Mouse (Mus musculus) kidney, adult 9 months (tissue): Measurements from ENCODE around the gene Plagl1.
"Not testable (repeated sequence)": the region's sequence is repeated elsewhere in the genome, so short reads cannot be mapped to it uniquely, and the experiment has no call there.

Source experiments
- DNase-seq: peaks from one replicate; pipeline ENCODE4 v3.0.0; 2022

Gene Plagl1

DNA sequence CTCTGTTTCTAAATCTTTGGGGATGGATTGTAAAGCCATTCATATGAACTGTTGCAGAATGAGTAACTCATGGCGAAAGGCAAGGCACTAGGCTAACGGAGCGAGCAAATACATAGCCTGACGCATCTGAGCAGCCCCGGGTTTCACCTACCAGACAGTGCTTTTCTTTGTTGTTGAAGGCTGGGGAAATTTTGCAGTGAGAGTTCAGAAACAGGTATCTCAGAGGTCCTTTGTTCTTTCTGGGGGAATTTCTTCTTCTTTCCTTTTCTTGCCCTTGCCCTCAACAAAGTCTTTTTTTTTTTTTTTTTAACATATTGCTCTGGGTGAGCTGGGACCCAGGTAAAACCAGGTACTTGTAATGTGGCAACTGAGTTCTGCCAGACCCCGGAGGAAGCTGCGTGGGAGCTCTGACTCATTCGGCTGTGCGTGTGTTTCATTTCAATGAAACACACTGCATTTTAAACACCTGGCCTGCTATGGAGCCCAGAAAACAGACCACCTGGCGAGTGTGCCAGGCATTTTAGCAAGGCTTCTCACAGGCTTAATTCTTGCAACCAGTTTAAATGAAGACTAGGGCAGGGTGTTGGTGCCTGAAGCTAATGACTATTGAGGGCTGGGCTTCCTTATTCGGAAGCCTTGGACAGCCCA lies at the start of gene Plagl1:
Gene Plagl1 (plus strand): TSS at position 484 of the 648 bp plus-strand sequence.
- DNase-seq, result no peak

DNA sequence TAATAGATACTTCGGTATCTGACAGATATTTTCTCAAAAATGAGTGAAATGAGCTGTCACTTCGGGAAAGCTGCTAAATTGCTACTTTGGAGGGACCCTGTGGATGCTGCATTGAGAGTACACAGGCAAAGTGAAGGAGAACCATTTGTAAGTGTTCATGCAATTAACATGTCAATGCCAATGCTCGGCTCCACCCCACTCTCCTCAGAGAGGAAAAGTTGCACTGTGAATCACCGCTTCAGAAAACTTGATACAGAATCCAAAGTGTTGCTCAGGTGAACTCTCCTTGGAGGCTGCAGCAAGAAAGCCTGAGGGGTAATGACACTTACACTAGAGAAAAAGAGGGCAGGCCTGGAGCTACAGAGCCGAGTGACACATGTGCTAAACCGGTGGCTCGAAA lies 46.3 kb upstream of the Plagl1 start:
- DNase-seq, result no peak

GRCm38 (mm10) chr10:13016573-13016972 lies 43.7 kb upstream of the Plagl1 start:
- DNase-seq, result peak; percentile 83

DNA sequence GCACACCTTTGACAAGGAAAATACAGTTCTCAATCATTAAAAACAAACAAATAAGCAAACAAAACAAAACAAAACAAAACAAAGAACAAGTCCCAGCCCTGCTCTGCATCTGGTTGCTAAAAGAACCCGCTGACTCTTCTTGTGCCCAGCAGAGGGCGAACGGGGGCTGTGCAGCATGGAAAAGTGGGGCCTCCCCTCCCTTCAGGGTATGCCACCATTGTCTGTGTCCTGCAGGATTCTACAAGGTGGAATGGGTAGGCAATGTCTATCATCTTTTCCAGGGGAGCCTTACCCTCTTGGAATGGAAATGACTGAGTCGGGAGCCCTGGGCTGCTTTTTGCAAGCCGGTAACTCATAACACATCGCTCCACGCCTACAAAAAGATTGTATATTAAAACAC lies 41.8 kb upstream of the Plagl1 start:
- no peak for DNase-seq

DNA sequence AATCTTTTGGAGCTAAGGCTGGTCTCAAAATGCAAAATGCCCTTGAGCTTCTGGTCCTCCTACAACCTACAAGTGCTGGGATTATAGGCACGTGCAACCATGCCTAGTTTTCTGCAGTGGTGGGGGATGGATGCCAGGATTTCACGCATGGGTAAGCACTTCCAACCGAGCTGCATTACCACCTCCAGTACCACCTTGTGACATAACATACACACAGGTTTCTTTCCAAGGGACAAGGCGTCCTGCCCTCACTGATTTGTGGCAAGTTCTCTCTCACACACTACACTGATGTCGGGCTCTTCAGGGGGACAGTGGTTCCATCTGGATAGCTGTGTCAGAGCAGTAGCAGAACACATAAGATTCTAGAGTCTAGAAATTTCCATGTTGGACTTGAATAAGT lies 41.3 kb upstream of the Plagl1 start:
- no peak for DNase-seq

- no peak for DNase-seq
Observed at GRCm38 (mm10) chr10:13022103-13022502, 38.2 kb upstream of the Plagl1 start.

DNA sequence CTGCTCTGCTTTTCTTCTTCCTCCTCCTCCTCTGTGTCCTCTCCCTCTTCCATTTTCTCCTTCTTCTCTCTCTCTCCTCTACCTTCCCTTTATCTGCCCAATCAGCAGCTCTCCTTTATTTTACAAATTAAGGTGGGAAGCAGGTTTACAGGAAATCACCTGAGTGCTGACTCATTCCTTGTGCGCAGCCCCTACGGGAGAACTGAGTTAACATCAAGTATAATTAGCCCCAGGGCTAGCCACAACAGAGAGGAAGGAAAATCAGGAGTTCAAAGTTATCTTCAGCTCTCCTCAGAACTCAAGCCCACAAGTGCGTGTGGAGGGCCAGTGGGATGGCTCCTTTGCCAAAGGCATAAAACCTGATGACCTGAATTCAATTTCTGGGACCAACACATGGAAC lies 36.3 kb upstream of the Plagl1 start:
- not testable (repeated sequence) for DNase-seq

DNA sequence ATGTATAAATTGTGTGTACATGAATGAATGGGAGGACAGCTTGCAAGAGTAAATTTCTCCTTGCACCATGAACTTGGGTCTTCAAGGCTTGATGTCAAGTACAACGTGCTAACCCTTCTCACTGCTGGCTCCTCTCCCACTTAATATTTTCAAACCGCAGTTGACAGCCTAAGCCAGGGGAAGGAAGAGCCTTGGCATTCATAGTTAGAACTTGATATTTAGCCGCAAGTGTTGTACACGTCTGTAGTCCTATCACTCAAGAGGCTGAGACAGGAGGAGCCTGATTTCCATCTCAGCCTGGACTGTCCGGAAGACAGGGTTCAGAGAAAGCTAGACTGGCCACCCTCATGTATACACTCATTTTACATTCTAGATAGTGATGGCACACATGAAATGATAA lies 32.6 kb upstream of the Plagl1 start:
- no peak for DNase-seq

DNA sequence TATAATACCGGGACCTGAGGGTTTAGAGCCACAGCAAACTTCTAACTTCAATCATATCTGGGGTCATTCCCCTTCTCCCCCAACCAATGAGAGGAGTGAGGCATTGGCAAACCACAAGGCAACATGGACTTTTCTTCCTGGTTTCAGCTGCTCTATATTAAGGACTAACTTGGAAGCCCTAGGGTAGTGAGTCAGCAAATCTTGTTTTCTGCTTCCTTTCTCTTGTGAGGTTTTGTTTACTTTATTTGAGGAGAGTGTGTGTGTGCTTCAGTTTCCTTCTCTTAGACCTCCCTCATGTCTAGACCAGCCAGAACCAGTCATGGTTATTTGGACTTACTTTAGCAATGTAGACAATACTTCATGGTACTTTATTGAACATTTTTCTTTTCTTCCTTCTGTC lies 32.1 kb upstream of the Plagl1 start:
- DNase-seq, result no peak

DNA sequence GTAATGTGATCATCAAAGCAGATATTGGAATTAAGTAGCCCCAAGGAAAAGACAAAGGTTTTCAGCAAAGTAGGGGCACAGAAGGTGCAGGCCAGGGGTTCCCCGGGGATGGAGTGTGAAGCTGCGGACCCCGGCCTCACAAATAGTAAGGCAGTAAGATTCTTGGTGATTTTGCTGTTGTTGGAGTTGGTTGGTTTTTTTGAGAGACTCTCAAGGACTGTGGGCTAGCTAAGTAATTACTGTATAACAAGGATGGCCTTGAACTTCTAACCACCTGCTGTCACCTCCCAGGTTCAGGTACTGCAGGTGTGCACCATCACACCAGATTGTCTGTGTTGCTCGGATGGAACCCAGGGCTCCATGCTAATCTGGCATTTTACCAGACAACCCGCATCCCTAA lies 30.9 kb upstream of the Plagl1 start:
- DNase-seq, result no peak

- DNase-seq, result no peak
Observed at GRCm38 (mm10) chr10:13035270-13035669, 25.0 kb upstream of the Plagl1 start.

- DNase-seq, result no peak
Observed at GRCm38 (mm10) chr10:13039637-13040174, 20.6 kb upstream of the Plagl1 start.

DNA sequence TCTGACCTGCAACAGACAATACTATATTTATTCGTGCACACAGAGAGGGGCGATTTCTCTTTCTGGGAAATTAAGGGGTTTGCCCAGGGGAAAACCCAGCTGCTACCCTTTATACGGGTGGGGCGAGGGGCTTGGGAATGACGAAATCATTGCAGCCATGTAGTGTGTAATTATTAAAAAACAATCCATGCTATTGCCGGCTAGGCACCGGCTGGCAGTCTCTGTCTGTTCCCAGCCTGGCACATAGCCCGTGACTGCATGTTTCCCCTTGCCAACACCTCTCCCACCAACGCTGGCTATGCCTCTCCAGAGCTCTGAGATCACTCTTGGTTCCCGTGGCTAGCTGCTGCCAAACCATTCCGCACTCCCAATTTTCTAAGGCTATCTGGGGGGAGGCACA lies 15.6 kb upstream of the Plagl1 start:
- DNase-seq, result no peak

- DNase-seq, result no peak
Observed at GRCm38 (mm10) chr10:13047816-13048215, 12.5 kb upstream of the Plagl1 start.

GRCm38 (mm10) chr10:13056863-13057381 lies 3.4 kb upstream of the Plagl1 start:
- DNase-seq, result no peak

- DNase-seq, result no peak
Observed at GRCm38 (mm10) chr10:13060821-13061671, 742 bp downstream of the Plagl1 start.

DNA sequence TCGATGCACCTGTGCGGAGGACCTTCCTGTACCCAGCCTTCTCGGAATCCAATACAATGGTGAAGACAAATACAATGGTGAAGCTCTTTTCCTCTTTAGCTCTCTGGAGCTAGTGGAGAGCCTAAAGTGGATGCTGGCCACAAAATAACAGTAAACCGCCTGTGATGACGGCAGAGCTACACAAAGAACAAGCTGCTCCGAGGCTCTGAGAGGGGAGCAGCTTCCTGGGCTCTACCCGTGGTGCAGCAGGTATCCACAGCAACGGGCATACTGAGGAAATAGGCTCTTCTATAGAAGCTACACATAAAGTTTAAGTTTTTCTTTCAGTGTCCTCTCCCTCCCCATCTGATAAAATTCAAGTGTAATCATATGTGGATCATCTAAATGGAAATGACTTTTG lies 2.1 kb downstream of the Plagl1 start:
- no peak for DNase-seq

GRCm38 (mm10) chr10:13063457-13063856 lies 3.2 kb downstream of the Plagl1 start:
- no peak for DNase-seq

DNA sequence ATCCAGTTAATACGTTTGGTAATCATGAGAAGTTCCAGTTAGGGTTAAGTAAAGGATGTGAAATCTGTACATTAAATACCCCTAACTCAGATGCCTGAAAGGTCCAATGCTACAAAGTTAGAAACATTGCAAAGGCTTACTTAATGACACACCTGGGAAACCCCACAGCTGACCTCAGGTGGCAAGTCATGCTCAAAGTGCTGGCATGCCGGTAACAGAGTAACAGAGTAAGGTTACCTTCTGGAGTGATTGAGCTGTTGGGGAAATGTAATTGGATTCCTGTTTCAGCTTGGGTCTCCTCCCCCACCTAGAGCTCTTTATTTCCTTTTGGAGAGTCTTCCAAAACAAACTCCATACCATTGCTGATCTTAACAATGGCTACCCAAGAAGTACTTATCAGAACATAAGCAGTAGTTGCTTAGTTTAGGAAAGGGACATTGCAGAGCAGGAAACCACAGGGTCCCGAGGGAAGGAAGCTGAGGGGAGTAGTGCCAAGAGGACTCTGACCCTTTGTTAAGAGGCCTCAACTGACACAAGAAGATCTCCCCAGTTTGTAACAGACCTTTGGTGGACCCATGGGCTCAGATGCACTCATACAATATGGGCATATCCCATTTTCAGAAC lies 4.9 kb downstream of the Plagl1 start:
- DNase-seq, result no peak

DNA sequence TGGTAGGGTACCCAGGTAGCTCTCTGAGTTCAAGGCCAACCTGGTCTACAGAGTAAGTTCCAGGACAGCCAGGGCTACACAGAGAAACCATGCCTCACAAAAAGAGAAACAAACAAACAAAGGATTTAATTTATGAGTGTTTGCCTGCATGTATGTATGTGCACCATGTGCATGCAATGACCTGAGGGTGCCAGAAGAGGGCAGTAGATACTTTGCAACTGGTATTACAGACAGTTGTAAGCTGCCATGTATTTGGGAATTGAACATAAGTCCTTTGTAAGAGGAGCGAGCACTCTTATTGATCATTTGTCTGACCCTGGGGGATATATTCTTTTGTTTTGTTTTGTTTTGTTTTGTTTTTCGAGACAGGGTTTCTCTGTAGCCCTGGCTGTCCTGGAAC lies 10.7 kb downstream of the Plagl1 start:
- no peak for DNase-seq

GRCm38 (mm10) chr10:13076807-13077532 lies 16.7 kb downstream of the Plagl1 start:
- no peak for DNase-seq

GRCm38 (mm10) chr10:13082459-13082858 lies 22.2 kb downstream of the Plagl1 start:
- DNase-seq, result no peak
